Mouse (Mus musculus) kidney, embryonic 14.5 days (tissue): ENCODE measurements around the gene Pgam2. TPM values are rescaled to one million over a fixed set of nuclear protein-coding genes. Genes with fewer than 3 reads are reported as not detected.
"Not testable (repeated sequence)": the region's sequence is repeated elsewhere in the genome, so short reads cannot be mapped to it uniquely, and the experiment has no call there.

Source experiments
- ATAC-seq: fragments of 200-750 bp; cut with Nextera tagmentation; 2 replicates; pipeline ENCODE4 v1.8.0; 2017; ENCODE audit warnings: moderate number of reproducible peaks, mild to moderate bottlenecking, moderate TSS enrichment, moderate library complexity; ENCODE audit not compliant: low FRiP score, low TSS enrichment
- H3K27ac ChIP-seq: fragments of 300-500 bp; sonication (generic); 2 replicates; pipeline ENCODE4 v1.5.1; 2014; ENCODE audit warnings: low read depth, mild to moderate bottlenecking, low read length, moderate library complexity, mixed read lengths
- H3K27me3 ChIP-seq: fragments of 300-500 bp; sonication (generic); 2 replicates; pipeline ENCODE4 v1.6.1; 2014; ENCODE audit warnings: mild to moderate bottlenecking, low read length; ENCODE audit not compliant: control insufficient read depth, insufficient read depth
- H3K36me3 ChIP-seq: fragments of 300-500 bp; sonication (generic); 2 replicates; pipeline ENCODE4 v1.6.1; 2014; ENCODE audit warnings: low read length, mixed read lengths; ENCODE audit not compliant: control insufficient read depth, insufficient read depth
- H3K4me1 ChIP-seq: fragments of 300-500 bp; sonication (generic); 2 replicates; pipeline ENCODE4 v1.6.1; 2014; ENCODE audit warnings: low read length, mixed read lengths; ENCODE audit not compliant: control insufficient read depth, insufficient read depth
- H3K4me2 ChIP-seq: fragments of 300-500 bp; sonication (generic); replicated peaks from 2 replicates; pipeline ENCODE4 v1.6.1; 2014; ENCODE audit warnings: low read depth, mild to moderate bottlenecking, low read length
- H3K4me3 ChIP-seq: fragments of 300-500 bp; sonication (generic); 2 replicates; pipeline ENCODE4 v1.5.1; 2014; ENCODE audit warnings: mild to moderate bottlenecking, low read length
- H3K9ac ChIP-seq: fragments of 300-500 bp; sonication (generic); 2 replicates; pipeline ENCODE4 v1.6.1; 2014; ENCODE audit warnings: low read depth, mild to moderate bottlenecking, low read length, moderate library complexity
- H3K9me3 ChIP-seq: fragments of 300-500 bp; sonication (generic); 2 replicates; pipeline ENCODE4 v1.6.1; 2016; ENCODE audit warnings: low read length; ENCODE audit not compliant: control insufficient read depth
- WGBS: fragments of 180-500 bp; shearing (Covaris S2); extraction: QIAGEN DNeasy Blood & Tissue Kit; methylation state at CpG from one replicate; pipeline ENCODE4 v1.1.7; 2014; 5-methylcytosine and 5-hydroxymethylcytosine counted together
- polyA plus RNA-seq: library from polyadenylated mRNA; unstranded; fragments of >200 nt; fragmentation: Nextera tagmentation; extraction: Ambion mirVana; gene quantifications from 2 replicates; pipeline ENCODE4 v1.2.1, GENCODE M21; 2014

Gene Pgam2
- polyA plus RNA-seq, 1 experiment from 2014 or later: 4.4 TPM

DNA sequence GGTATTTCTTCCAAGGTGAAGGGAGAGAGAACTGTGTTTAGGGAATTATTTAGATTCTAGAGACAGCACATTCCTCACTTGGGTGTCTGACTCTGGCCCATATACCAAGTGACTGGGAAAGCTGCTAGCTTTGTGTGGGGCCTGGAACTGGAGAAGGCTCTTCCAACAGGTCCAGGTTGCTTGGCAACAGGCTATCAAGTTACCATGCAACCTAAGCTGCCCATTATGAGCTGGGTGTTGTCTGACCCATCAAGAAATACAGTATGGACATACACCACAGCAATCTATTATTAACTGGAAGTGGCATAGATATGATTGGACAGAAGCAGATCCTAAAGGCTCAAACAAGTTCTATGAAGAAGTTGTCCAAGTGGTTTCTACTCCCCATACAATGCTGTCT is 21.9 kb upstream of the Pgam2 start:
- H3K4me1 ChIP-seq: no peaks in the 10 kb centered on the region
- no peak overlapping the region for H3K9ac ChIP-seq
- H3K4me3 ChIP-seq: no peak overlapping the region
- H3K9me3 ChIP-seq: no peaks in the 10 kb centered on the region
- H3K36me3 ChIP-seq: peaks cover 19% of the 10 kb centered on the region
- no peak overlapping the region for H3K4me2 ChIP-seq
- ATAC-seq: no peak
- H3K27ac ChIP-seq: no peak overlapping the region
- H3K27me3 ChIP-seq: no peaks in the 10 kb centered on the region

DNA sequence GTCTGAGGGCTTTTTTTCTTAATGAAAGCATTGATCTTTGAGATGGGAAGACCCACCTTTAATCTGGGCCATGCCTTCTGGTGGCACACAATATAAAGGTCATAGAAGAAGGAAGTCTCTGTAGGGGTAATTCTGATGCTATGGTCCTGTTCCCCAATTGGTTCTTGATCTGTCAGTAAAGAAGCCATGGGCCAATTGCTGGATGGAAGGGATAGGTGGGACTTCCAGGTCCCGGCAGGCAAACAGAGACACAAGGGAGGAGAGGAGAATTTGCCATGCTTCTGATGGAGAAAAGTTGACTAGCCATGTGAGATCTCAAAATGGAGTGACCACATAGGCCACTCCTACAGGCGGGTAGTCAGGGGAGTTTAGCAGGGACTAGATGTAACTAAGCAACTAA is 15.7 kb upstream of the Pgam2 start:
- no peak overlapping the region for H3K27ac ChIP-seq
- H3K36me3 ChIP-seq: no peaks in the 10 kb centered on the region
- WGBS: 69% methylated on average over 2 of the region's 2 CpGs
- H3K9me3 ChIP-seq: no peaks in the 10 kb centered on the region
- H3K4me1 ChIP-seq: no peaks in the 10 kb centered on the region
- no peak overlapping the region for H3K4me3 ChIP-seq
- H3K4me2 ChIP-seq: no peak overlapping the region
- H3K27me3 ChIP-seq: no peaks in the 10 kb centered on the region
- no peak for ATAC-seq
- H3K9ac ChIP-seq: no peak overlapping the region

DNA sequence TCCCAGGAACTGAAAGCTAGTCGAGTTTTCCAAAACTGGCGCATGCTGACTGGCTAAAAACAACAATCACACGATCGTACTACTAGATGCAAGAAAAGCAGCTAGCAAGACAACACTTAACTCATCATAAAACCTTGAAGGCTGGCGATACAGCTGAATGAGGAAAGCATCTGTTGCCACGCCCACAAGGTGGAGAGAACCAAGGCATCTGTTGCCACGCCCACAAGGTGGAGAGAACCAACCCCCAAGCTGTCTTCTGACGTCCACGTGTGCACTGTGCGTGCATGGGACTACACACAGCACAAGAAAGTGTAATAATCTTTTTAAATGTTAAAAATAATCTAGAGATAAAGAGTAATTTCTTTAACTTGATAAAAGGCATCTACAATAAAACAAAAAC is 9.8 kb upstream of the Pgam2 start:
- H3K27me3 ChIP-seq: no peaks in the 10 kb centered on the region
- no peaks in the 10 kb centered on the region for H3K36me3 ChIP-seq
- H3K9me3 ChIP-seq: no peaks in the 10 kb centered on the region
- 76% methylated on average over 10 of the region's 10 CpGs for WGBS
- no peak overlapping the region for H3K27ac ChIP-seq
- H3K4me3 ChIP-seq: no peak overlapping the region
- ATAC-seq: no peak
- no peaks in the 10 kb centered on the region for H3K4me1 ChIP-seq
- no peak overlapping the region for H3K4me2 ChIP-seq
- no peak overlapping the region for H3K9ac ChIP-seq

DNA sequence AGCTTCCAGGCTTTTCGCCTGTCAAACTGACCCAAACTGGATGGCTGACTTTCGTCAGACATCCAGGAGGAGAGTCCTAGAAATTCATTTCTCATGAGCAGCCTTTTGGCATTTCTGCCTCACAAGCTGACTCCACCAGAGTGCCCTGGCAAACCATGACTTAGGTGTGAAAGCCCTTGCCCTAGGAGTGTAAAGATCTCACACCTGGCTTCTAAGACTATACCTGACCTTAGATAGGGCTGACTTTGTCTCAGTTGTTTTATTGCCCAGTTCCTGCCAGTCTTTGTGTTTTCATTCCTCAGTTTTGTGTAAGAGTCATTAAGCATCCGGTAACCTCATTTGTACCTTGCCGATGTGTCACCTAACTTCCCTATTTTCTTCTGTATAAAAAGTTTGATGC is 6.0 kb upstream of the Pgam2 start:
- not testable (repeated sequence) for H3K27me3 ChIP-seq, H3K9me3 ChIP-seq, ATAC-seq, H3K27ac ChIP-seq, H3K4me3 ChIP-seq, H3K36me3 ChIP-seq, H3K9ac ChIP-seq, H3K4me1 ChIP-seq, H3K4me2 ChIP-seq
- WGBS: 86% methylated on average over 4 of the region's 4 CpGs

DNA sequence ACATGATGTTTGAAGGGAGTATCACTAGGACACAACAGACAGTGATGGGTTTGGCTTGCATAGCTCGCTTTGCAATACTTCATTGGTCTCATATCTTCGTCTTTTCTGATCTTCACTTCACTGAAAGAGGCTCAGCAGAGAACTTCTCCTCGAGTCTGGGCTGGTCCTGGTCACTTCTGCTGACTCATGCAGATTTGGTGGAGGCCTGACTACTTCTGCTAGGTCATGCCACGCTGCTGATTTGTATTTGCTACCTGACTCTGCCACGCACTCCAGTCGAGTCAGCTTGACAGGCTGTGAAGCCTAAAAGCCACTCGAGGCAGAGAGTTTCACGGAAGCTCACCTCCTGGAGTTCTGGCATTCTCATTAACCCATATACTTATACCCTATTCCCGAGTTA is 4.4 kb upstream of the Pgam2 start:
- ATAC-seq: no peak
- H3K27me3 ChIP-seq: no peaks in the 10 kb centered on the region
- H3K4me2 ChIP-seq: no peak overlapping the region
- no peaks in the 10 kb centered on the region for H3K4me1 ChIP-seq
- H3K36me3 ChIP-seq: no peaks in the 10 kb centered on the region
- no peak overlapping the region for H3K27ac ChIP-seq
- H3K9me3 ChIP-seq: no peaks in the 10 kb centered on the region
- H3K4me3 ChIP-seq: no peak overlapping the region
- WGBS: 87% methylated on average over 9 of the region's 9 CpGs
- H3K9ac ChIP-seq: no peak overlapping the region

DNA sequence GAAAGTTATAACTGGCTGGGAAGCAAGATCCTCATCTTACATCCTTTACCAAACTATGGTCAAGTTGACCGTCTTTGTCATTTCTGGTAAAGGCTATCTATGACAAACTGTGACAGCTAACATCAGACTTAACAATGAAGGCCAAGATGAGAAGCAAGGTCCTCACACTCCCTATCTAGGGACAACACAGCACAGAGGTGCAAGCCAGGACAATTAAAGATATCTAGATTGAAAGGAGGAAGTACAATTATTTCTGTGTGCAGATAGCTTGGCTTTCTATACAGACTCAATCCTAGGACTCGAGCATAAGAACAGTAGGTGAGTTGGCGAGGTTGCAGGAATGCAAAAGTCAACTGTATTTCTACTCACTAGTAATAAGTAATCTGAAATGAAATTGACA is 2.2 kb upstream of the Pgam2 start:
- H3K9me3 ChIP-seq: no peaks in the 10 kb centered on the region
- H3K27ac ChIP-seq: no peak overlapping the region
- 80% methylated on average over 3 of the region's 3 CpGs for WGBS
- ATAC-seq: no peak
- H3K4me1 ChIP-seq: no peaks in the 10 kb centered on the region
- H3K4me2 ChIP-seq: no peak overlapping the region
- H3K4me3 ChIP-seq: no peak overlapping the region
- no peaks in the 10 kb centered on the region for H3K27me3 ChIP-seq
- H3K9ac ChIP-seq: no peak overlapping the region
- no peaks in the 10 kb centered on the region; the same call in 1 of the 2 replicates for H3K36me3 ChIP-seq

DNA sequence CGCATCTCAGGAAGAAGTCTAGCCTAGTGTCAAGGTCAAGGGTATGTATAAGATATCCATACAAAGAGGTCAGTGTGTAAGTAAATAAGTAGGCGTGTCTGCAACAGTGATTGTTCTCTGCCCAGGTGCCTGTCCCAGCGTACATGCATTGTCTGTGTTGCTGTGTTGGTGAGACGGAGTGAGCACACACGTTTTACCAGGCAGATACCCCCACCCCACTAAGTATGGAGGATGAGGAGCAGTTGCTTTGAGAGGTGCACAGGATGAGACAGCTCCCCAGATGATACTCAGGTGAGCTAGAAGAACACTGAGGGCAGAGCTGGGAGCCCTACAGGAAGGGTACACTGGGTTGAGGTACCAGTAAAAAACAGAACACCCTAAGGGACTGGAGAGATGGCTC is 641 bp upstream of the Pgam2 start:
- H3K36me3 ChIP-seq: peaks cover 14% of the 10 kb centered on the region
- H3K4me3 ChIP-seq: no peak overlapping the region
- no peak overlapping the region for H3K9ac ChIP-seq
- ATAC-seq: no peak
- 78% methylated on average over 5 of the region's 5 CpGs for WGBS
- H3K27ac ChIP-seq: no peak overlapping the region
- H3K4me2 ChIP-seq: no peak overlapping the region
- H3K4me1 ChIP-seq: no peaks in the 10 kb centered on the region; the same call in 1 of the 2 replicates
- H3K27me3 ChIP-seq: no peaks in the 10 kb centered on the region
- H3K9me3 ChIP-seq: no peaks in the 10 kb centered on the region

DNA sequence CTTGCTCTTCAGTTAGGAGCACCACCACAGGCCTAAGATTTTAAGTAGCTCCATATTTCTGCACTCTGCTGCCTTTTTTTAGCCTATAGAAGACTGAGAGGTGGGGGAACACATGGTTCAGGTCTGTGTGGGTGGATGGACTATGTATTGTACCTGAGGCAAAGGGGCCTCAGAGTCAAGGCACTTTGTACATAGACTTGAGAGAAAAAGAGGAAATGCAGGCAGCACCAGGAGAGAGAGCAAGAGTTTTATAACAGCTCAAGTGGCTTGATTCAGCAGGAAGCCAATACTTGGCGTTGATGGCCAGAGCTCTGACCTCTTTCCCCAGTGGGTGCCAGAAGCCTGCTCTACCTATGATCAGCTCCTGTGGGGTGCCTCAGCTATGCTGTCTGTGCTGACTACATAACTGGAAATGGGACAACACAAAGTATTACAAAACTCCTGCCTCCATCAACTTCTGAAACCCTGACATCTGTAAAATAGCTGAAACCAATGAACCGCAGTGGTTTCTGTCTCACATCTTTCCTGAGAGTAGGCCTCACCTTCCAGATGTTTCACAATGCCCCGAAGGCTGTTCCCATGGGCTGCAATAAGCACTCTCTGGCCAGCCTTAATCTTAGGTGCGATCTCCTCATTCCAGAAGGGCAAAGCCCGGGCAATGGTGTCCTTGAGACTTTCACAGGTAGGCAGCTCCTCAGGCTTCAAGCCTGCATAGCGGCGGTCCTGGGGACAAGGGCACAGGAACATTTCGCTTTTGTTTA is 896 bp downstream of the Pgam2 start:
- H3K27ac ChIP-seq: no peak overlapping the region
- H3K4me2 ChIP-seq: no peak overlapping the region
- H3K9ac ChIP-seq: no peak overlapping the region
- H3K9me3 ChIP-seq: no peaks in the 10 kb centered on the region
- ATAC-seq: 0 out of 2 replicates have a peak, but pooled peaks have one; percentile 13
- H3K36me3 ChIP-seq: peaks cover 25% of the 10 kb centered on the region
- H3K4me1 ChIP-seq: no peaks in the 10 kb centered on the region; the same call in 1 of the 2 replicates
- 72% methylated on average over 8 of the region's 8 CpGs for WGBS
- H3K4me3 ChIP-seq: no peak overlapping the region
- no peaks in the 10 kb centered on the region for H3K27me3 ChIP-seq

DNA sequence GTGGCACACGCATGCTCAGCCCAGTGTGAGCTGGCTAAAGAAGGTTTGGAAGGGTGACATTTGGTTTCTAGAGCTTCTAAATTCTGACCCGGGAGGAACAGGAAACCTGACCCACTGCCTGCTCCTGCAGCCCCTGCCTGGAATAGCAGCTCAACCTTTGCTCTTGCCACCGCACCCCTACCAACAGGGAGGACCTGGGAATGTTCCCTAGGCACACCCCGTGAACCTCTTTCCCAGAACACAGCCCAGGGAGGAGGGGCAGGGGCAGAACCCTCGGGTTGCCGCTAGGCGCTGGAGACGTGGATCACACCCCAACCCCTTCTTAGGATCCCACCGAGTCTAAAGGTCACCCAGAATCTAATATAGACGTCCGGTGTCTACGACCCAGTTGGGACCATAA is 1.5 kb downstream of the Pgam2 start:
- H3K27me3 ChIP-seq: no peaks in the 10 kb centered on the region
- H3K4me3 ChIP-seq: no peak overlapping the region
- H3K9ac ChIP-seq: no peak overlapping the region
- no peak overlapping the region for H3K4me2 ChIP-seq
- WGBS: 70% methylated on average over 12 of the region's 12 CpGs
- peaks cover 32% of the 10 kb centered on the region for H3K36me3 ChIP-seq
- ATAC-seq: no peak
- no peaks in the 10 kb centered on the region for H3K9me3 ChIP-seq
- H3K4me1 ChIP-seq: no peaks in the 10 kb centered on the region; the same call in 1 of the 2 replicates
- no peak overlapping the region for H3K27ac ChIP-seq
